Mouse (Mus musculus) left cerebral cortex, postnatal 36 days (tissue): ENCODE data around the gene Gm4881. TPM values are rescaled to one million over a fixed set of nuclear protein-coding genes. Genes with fewer than 3 reads are reported as not detected.

Source experiments
- DNase-seq, 2 experiments: peaks; one replicate each; pipeline ENCODE4 v3.0.0; 2021 to 2022; ENCODE audit warnings: low spot score in 2 of 2, mixed read lengths in 1 of 2
- intact Hi-C: fragments of 180-260 bp; cut with DNase I; formaldehyde crosslinking; loops from one replicate; pipeline ENCODE4 v1.15.1; 2025
- microRNA-seq: library from miRNA; unstranded; fragments of <30 nt; microRNA quantifications from one replicate; pipeline ENCODE4 v1.2.0, GENCODE M21; 2022
- total RNA-seq, 2 experiments: library from RNA; stranded (reverse); gene quantifications; 2 replicates each; pipeline ENCODE4 v1.2.3; 2021

Gm4881 gene
- total RNA-seq, 2 experiments from 2014 or later, result not detected

GRCm38 (mm10) chr7:24882416-24883199 is 61.7 kb downstream of the Gm4881 start:
- intact Hi-C loops, result loop anchor here (10.0 kb wide), 2 partner anchors 192 to 432 kb away; partner anchors contain the start of genes Grik5, Megf8 and Zfp574
- no peak for DNase-seq

- intact Hi-C loops, result loop anchor here (5.0 to 10.0 kb wide), 3 partner anchors 47 to 435 kb away; partner anchors contain the start of genes Grik5, Megf8 and Zfp574
Observed at GRCm38 (mm10) chr7:24879620-24880019, 64.7 kb downstream of the Gm4881 start.

GRCm38 (mm10) chr7:24877588-24877987 is 66.7 kb downstream of the Gm4881 start:
- intact Hi-C loops, result loop anchor here (5.0 kb wide), 1 partner anchor 45 kb away; no protein-coding TSS in a partner anchor
- no peak for DNase-seq

More at GRCm38 (mm10) chr7:24879620-24880019, 64.7 kb downstream of the Gm4881 start:
- DNase-seq, result no peak

Small RNAs within 50 kb of the gene (microRNA-seq; reads per million reads assigned to microRNA genes)
- gene Mir7046 (9.6 reads per million, percentile 29 among the genes with 10 or more reads in this experiment), gene Mir7047 (91.6 reads per million, percentile 55 among the genes with 10 or more reads in this experiment)

Other genes with a start within 250 kb of the Gm4881 start
- gene BC049730, start 235.3 kb downstream of the Gm4881 start, total RNA-seq, result not detected
- not detected for gene Gm4763, start 217.6 kb downstream of the Gm4881 start, total RNA-seq
- not detected for gene Cd177, start 184.2 kb downstream of the Gm4881 start, total RNA-seq
- not detected for gene Ceacam10, start 167.3 kb downstream of the Gm4881 start, total RNA-seq
- gene Gm9844, start 82.3 kb downstream of the Gm4881 start, total RNA-seq, result 1 to 10 TPM in 1 of 2 experiments, not detected in 1; 1.9 TPM
- not detected for gene Lypd4, start 74.6 kb downstream of the Gm4881 start, total RNA-seq
- not detected for gene Dmrtc2, start 74.4 kb downstream of the Gm4881 start, total RNA-seq
- 100 to 1,000 TPM; 456 to 499 TPM for gene Rps19, start 60.1 kb downstream of the Gm4881 start, total RNA-seq
- under 1 TPM; 0.49 to 0.54 TPM for gene Cd79a, start 47.1 kb downstream of the Gm4881 start, total RNA-seq
- gene Arhgef1, start 41.6 kb downstream of the Gm4881 start, total RNA-seq, result 10 to 100 TPM; 58.2 to 98.5 TPM
- gene Rabac1, start 28.3 kb upstream of the Gm4881 start, total RNA-seq, result 100 to 1,000 TPM; 276 to 329 TPM
- 1,000 to 10,000 TPM; 2,106 to 2,179 TPM for gene Atp1a3, start 61.5 kb upstream of the Gm4881 start, total RNA-seq
- gene Grik5, start 127.9 kb upstream of the Gm4881 start, total RNA-seq, result 100 to 1,000 TPM; 225 to 248 TPM
- 10 to 100 TPM; 34.9 to 40.4 TPM for gene Zfp574, start 128.1 kb upstream of the Gm4881 start, total RNA-seq
- 10 to 100 TPM in 1 of 2 experiments, 1 to 10 TPM in 1; 8.4 to 15.4 TPM for gene Pou2f2, start 235.2 kb upstream of the Gm4881 start, total RNA-seq